Mouse (Mus musculus) left cerebral cortex, postnatal 10 days (tissue): Measurements from ENCODE around the gene Plppr3. TPM values are rescaled to one million over a fixed set of nuclear protein-coding genes. Genes with fewer than 3 reads are reported as not detected.
A peak's percentile ranks its signal among the peaks of the same experiment; 100 is the strongest.

ENCODE experiments used
- DNase-seq, 2 experiments: peaks; one replicate each; pipeline ENCODE4 v3.0.0; 2021 to 2022; ENCODE audit warnings: low spot score in 2 of 2, mixed read lengths in 1 of 2; ENCODE audit errors: extremely low spot score in 1 of 2
- intact Hi-C: fragments of 180-260 bp; cut with DNase I; formaldehyde crosslinking; loops from one replicate; pipeline ENCODE4 v1.15.1; 2025
- total RNA-seq, 2 experiments: library from RNA; stranded (reverse); gene quantifications; 2 replicates each; pipeline ENCODE4 v1.2.3; 2021

Plppr3 gene
- total RNA-seq, 2 experiments from 2014 or later: 135 to 142 TPM

- no peak for DNase-seq
- intact Hi-C loops: no loop called here
Measured at GRCm38 (mm10) chr10:79879527-79879926, 5.1 kb upstream of the Plppr3 start.

DNA sequence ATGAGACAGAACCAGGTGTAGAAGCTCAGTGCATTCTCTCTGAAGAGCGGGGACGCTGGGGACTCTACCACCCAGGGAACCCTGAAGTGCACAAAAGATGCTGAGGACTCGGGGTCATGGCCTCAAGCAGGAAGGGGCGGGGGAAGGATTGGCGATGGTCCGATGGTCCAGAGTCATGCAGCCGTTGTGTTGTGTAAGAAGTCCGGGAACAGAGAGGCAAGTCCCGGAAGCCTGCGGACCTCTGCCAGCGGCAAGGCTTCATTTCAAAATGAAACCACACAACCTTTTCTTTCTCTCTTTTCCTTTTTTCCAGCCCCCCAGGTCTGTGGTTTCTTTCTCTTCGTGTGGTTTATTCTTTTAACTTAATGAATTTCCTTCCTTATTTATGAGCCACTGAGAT, 3.3 kb upstream of the Plppr3 start:
- DNase-seq: peak in 1 of 2 experiments; percentile 61
- intact Hi-C loops: no loop called here

- peak in 1 of 2 experiments; percentile 47 for DNase-seq
- intact Hi-C loops: no loop called here
Measured at GRCm38 (mm10) chr10:79877174-79877573, 2.7 kb upstream of the Plppr3 start.

DNA sequence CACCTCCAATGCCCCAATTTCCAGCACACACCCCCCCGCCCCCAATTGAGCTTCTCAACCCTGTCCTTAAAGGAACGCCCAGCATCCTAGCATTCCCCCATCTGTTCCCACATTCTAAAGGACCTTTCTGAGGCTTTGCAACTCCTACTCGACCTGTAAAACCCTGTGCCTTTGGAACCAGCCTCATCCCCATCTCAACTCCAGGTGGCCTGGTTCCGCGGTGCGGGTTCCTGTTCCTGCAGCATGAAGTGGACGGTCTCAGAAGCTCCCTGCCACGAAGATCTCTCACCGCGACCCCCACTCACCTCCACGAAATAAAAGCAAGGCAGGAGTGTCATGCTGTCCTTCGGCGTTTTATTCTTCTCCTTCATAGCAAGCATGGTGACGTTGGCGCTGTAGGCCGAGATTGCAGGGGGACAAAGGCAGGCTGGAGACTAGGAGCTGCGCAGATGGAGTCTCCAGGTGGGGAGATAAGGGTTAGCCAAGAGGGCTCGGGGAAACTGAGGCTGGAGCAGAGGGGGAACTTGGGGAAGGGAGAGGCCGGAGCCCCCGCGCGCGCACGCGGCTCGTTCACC, 632 bp downstream of the Plppr3 start:
- DNase-seq: no peak

DNA sequence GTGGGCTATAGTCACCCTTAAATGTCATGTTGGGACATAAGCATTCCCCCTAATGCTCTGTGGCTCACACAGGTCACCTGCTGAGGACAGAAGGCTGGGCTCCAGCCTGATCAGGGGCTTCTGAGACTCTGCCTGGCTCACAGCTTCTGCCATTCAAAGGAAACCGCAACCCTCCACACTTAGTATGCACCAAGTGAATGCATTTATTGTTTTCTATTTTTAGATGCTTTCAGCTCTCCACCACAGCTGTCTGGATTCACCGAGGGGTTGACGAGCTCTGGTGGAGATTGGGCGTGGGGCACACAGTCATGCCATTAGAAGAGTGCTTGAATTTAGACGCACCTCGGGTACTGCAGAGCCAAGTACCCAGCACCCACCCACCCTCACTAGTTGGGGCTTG, 1.1 kb downstream of the Plppr3 start:
- intact Hi-C loops: no loop called here
- DNase-seq: no peak

More for the DNA sequence above, 632 bp downstream of the Plppr3 start:
- intact Hi-C loops: no loop called here

DNA sequence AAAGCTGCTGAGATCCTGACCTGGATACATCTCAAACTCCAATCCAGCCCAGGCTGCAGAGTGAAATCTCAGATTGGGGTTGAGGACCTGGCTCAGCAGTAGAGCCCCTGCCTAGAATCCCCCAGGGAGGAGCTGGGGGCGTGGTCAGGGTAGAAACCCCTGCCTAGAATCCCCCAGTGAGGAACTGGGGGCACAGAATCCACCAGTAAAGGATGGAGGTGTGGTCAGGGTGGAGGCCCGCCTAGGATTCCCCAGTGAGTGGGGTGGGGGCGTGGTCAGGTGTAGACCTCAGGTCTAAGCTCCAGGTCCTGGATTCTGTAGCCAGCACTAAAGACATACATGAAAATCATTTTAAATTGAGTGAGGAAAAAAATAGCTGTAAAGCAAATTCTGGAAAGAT, 1.6 kb downstream of the Plppr3 start:
- DNase-seq: peak in 1 of 2 experiments; percentile 46
- intact Hi-C loops: no loop called here

DNA sequence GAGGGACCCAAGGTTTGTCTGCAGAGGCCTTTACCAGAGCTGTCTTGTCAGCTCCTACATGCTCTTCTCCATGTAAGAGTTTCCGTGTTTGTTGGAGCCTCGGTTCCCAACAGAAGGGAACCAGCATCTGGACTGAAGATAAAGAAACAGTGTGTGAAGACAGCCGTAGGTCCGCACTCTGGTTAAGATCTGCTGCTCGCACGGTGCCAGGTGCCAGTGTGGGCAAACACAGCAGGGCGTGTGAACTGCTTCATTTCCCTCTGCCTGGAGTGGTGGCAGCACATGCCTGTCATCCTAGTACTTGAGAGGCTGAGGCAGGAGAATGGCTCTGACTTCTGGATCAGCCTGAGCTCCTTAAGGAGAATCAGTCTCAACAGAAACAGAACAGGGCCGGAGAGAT, 2.6 kb downstream of the Plppr3 start:
- DNase-seq: peak in 1 of 2 experiments; percentile 41
- intact Hi-C loops: no loop called here

- DNase-seq: no peak
- intact Hi-C loops: no loop called here
Measured at GRCm38 (mm10) chr10:79866601-79867000, 7.8 kb downstream of the Plppr3 start.

DNA sequence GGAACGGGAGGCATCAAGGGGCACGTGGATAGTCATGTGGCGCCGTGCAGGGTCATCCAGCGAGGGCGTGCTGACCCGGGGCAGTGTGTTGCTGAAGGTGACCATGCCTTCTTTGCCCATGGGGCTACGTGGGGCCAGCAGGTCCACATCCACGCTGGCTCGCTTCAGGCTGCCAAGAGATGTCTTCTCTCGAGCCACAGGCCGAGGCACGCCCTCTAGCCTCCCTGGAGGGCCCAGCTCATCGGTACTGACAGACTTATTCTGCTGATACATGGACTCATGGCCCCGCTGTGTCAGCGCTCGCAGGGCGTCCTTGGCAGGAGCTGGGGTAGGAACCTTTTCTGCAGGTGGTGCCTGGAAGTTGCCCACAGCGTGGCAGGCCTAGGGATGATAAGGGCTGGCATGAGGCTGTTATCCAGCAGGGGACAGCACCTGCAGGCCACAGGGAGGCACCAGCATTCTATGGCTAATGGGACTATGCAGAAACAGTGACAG, 8.6 kb downstream of the Plppr3 start:
- DNase-seq: peak in 1 of 2 experiments; percentile 37
- intact Hi-C loops: no loop called here

- intact Hi-C loops: no loop called here
- peak in 1 of 2 experiments; percentile 38 for DNase-seq
Measured at GRCm38 (mm10) chr10:79865189-79865601, 9.2 kb downstream of the Plppr3 start.

DNA sequence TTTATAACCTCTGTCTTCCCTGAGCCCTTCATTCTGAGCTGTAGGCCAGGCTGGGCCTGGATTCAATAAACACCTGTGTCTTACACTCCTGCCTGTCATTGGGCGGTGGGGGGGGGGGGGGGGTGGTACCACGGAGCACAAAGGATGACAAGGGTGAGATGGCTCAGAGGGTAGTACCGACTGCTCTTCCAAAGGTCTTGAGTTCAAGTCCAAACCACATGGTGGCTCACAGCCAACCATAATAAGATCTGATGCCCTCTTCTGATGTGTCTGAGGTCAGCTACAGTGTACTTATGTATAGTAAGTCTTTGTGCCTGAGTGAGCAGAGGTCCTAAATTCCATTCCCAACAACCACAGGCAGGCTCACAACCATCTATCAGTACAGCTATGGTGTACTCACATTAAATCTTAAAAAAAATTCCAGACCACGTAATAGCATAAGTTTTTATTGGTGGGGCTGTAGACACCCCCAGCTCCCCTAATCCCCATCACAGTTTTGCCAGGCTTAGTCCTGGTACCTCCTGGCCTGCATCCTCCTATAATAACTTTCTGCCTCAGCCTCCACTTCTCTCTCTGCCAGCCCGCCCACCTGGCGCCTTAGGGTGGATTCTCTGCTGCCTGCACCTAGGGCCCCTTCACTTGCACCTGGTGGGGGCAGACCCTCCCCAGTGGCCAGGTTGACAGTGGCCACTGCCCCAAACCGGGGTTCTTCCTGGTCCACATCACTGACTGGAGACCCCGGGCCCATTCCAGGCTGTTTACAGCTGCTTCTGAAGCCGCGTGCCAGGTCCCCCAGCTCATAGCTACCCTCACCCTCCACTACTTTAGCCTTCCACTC, 9.9 kb downstream of the Plppr3 start:
- intact Hi-C loops: no loop called here

DNA sequence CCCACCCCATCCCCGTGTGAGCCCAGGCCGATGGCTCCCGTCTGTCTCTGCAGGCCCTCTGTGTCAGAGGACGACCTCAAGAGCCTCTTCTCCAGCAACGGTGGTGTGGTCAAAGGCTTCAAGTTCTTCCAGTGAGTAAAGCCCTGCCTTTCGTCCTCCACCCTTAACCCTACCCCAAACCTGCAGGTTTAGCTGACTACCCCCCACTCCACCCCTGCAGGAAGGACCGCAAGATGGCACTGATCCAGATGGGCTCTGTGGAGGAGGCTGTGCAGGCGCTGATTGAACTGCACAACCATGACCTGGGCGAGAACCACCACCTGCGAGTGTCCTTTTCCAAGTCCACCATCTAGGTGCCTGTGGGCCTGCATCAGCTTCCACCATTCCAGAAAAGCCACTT, 11.5 kb downstream of the Plppr3 start:
- DNase-seq: peak in 1 of 2 experiments; percentile 51
- intact Hi-C loops: no loop called here

More for the DNA sequence above, 9.9 kb downstream of the Plppr3 start:
- peak in 1 of 2 experiments; percentile 41 for DNase-seq

DNA sequence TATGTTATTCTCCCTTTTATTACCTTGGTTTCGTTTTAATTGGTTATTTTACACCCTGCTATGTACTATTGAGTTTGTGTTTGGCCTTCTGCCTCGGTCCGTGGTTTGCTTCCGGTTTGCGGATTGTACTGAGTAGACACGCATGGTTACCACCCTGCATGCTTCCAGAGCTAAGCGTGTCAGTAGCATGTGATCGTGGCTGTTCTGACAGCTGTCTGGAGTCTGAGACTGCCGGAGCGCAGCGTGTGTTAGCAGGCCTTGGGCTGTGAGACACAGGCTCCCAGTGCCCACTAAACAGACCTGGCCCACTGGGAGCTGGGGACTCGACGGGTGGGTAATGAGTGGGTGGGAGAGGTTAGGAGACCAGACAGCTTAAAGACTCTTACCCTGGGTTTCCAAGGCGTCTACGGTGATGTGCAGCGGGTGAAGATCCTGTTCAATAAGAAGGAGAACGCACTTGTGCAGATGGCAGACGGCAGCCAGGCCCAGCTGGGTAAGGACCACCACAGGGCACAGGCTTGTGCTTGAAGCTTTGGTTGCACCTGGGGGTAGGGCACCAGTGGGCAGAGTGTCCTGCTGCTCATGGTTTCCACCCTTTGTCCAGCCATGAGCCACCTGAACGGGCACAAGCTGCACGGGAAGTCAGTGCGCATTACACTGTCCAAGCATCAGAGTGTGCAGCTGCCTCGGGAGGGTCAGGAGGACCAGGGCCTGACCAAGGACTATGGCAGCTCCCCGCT, 12.2 kb downstream of the Plppr3 start:
- intact Hi-C loops: no loop called here
- DNase-seq: no peak

GRCm38 (mm10) chr10:79861230-79862048, 13.0 kb downstream of the Plppr3 start:
- DNase-seq: no peak
- intact Hi-C loops: no loop called here

GRCm38 (mm10) chr10:79860079-79860911, 14.1 kb downstream of the Plppr3 start:
- DNase-seq: no peak
- intact Hi-C loops: no loop called here

DNA sequence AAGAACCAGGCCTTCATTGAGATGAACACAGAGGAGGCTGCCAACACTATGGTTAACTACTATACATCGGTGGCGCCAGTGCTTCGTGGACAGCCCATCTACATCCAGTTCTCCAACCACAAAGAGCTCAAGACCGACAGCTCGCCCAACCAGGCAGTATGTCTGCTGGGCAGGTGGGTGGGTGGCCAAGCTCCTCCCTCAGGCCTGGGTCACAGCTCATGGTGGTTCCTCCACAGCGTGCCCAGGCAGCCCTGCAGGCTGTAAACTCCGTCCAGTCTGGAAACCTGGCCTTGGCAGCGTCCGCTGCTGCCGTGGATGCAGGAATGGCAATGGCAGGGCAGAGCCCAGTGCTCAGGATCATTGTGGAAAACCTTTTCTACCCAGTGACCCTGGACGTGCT, 15.3 kb downstream of the Plppr3 start:
- intact Hi-C loops: no loop called here
- DNase-seq: peak in 1 of 2 experiments; percentile 33

DNA sequence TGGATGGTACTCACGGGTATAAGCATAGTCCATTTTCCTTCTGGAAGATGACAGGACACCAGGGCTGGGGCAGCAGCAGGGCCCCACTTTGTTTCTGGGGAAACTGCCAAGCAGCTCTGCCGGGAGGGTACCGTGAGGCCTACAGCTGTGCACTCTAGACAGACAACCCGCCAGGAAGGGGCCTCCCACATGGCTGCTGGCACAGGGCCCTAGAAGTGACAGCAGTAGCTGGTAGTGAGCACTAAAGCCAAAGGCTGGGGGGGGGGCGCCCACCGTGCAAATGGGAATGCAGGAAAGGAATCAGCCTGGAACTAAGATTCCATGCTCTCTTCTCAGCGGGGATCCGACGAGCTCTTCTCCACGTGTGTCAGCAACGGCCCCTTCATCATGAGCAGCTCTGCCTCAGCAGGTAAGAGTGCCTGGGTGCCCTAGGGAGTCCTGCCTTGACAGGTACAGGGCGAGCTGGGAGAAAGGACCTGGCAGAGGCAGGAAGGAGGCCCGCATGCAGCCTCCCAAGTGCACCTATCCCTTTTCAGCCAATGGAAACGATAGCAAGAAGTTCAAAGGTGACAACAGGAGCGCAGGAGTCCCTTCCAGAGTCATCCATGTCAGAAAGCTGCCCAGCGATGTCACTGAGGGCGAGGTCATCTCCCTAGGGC, 15.9 kb downstream of the Plppr3 start:
- DNase-seq: peak; percentile 80 to 90
- intact Hi-C loops: no loop called here
